Mouse (Mus musculus) heart, adult 2 months (tissue): ENCODE measurements around the gene Sh3bp1. TPM values are rescaled to one million over a fixed set of nuclear protein-coding genes. Genes with fewer than 3 reads are reported as not detected.
A peak's percentile ranks its signal among the peaks of the same experiment; 100 is the strongest.

Experiments used
- DNase-seq, 2 experiments: peaks; one replicate each; pipeline ENCODE4 v3.0.0; 2021
- H3K27ac ChIP-seq: fragments of 200-600 bp; 2 replicates; pipeline ENCODE4 v1.8.1; 2022
- H3K27me3 ChIP-seq: fragments of 200-500 bp; 2 replicates; pipeline ENCODE4 v1.6.1; 2012; ENCODE audit warnings: mild to moderate bottlenecking, low read length, inconsistent platforms, mixed read lengths; ENCODE audit not compliant: control insufficient read depth, insufficient read depth
- H3K36me3 ChIP-seq: fragments of 200-500 bp; 2 replicates; pipeline ENCODE4 v1.6.1; 2012; ENCODE audit warnings: low read length, inconsistent platforms; ENCODE audit not compliant: control insufficient read depth, insufficient read depth
- H3K4me1 ChIP-seq: fragments of 200-500 bp; 2 replicates; pipeline ENCODE4 v1.6.1; 2011; ENCODE audit warnings: low read length; ENCODE audit not compliant: control insufficient read depth, insufficient read depth
- H3K4me3 ChIP-seq: fragments of 200-600 bp; 2 replicates; pipeline ENCODE4 v1.8.1; 2022
- H3K79me2 ChIP-seq: fragments of 200-500 bp; replicated peaks from 2 replicates; pipeline ENCODE4 v1.6.1; 2012; ENCODE audit warnings: mild to moderate bottlenecking, inconsistent platforms, low read length, moderate library complexity, mixed read lengths; ENCODE audit not compliant: control insufficient read depth, insufficient read depth
- H3K9ac ChIP-seq: fragments of 200-500 bp; 2 replicates; pipeline ENCODE4 v1.6.1; 2012; ENCODE audit warnings: low read depth, mild to moderate bottlenecking, control low read depth, inconsistent platforms, low read length, mixed read lengths
- CTCF ChIP-seq: fragments of 200-600 bp; IDR thresholded peaks from 2 replicates; pipeline ENCODE4 v1.8.1; 2022; ENCODE audit warnings: antibody characterized with exemption, mild to moderate bottlenecking, moderate library complexity
- EP300 ChIP-seq: fragments of 200-500 bp; IDR thresholded peaks from 2 replicates; pipeline ENCODE4 v1.6.1; 2011; ENCODE audit warnings: low read depth, low read length, control low read depth; ENCODE audit not compliant: insufficient read depth
- POLR2A ChIP-seq: fragments of 200-500 bp; IDR thresholded peaks from 2 replicates; pipeline ENCODE4 v1.6.1; 2011; ENCODE audit warnings: mild to moderate bottlenecking, low read depth, low read length, control low read depth; ENCODE audit not compliant: insufficient read depth
- WGBS: fragments of 180-500 bp; shearing (Covaris S2); methylation state at CpG from one replicate; pipeline ENCODE4 v1.1.7; 2018; 5-methylcytosine and 5-hydroxymethylcytosine counted together
- intact Hi-C: fragments of 180-260 bp; cut with DNase I; formaldehyde crosslinking; loops from one replicate; pipeline ENCODE4 v1.15.1; 2025
- polyA plus RNA-seq: library from polyadenylated mRNA; depleted of rRNA; stranded (reverse); fragments of >200 nt; gene quantifications from 2 replicates; pipeline ENCODE4 v1.2.3, GENCODE M21; 2012
- total RNA-seq, 2 experiments: library from RNA; stranded (reverse); gene quantifications; 2 replicates each; pipeline ENCODE4 v1.2.3; 2021

Gene Sh3bp1
- total and polyA plus RNA-seq, 3 experiments = 2.6 to 19.2 (median 3.3) TPM

- no peak for DNase-seq
- TF ChIP-seq CTCF (no peak), POLR2A (no peak), EP300 (no peak)
- intact Hi-C loops = no loop called here
- H3K27ac ChIP-seq = no peak overlapping the region
- 82% methylated on average over 7 of the region's 7 CpGs for WGBS
- no peak overlapping the region for H3K4me3 ChIP-seq
- no peaks in the 10 kb centered on the region for H3K79me2 ChIP-seq
- H3K4me1 ChIP-seq = peaks cover 17% of the 10 kb centered on the region
- no peak overlapping the region for H3K9ac ChIP-seq
- H3K27me3 ChIP-seq = no peaks in the 10 kb centered on the region
- no peaks in the 10 kb centered on the region for H3K36me3 ChIP-seq
Measured at GRCm38 (mm10) chr15:78922700-78923099, 23.1 kb downstream of the Sh3bp1 start.

- intact Hi-C loops = no loop called here
- no peaks in the 10 kb centered on the region for H3K27me3 ChIP-seq
- H3K4me1 ChIP-seq = peaks cover 17% of the 10 kb centered on the region
- no peak overlapping the region for H3K4me3 ChIP-seq
- no peak for DNase-seq
- H3K27ac ChIP-seq = no peak overlapping the region
- no peaks in the 10 kb centered on the region for H3K36me3 ChIP-seq
- H3K9ac ChIP-seq = no peak overlapping the region
- TF ChIP-seq EP300 (no peak), POLR2A (no peak), CTCF (no peak)
- H3K79me2 ChIP-seq = no peaks in the 10 kb centered on the region
- WGBS = 78% methylated on average over 6 of the region's 6 CpGs
Measured at GRCm38 (mm10) chr15:78923585-78923984, 24.0 kb downstream of the Sh3bp1 start.

- TF ChIP-seq POLR2A (no peak), CTCF (no peak), EP300 (no peak)
- WGBS = 22% methylated on average over 8 of the region's 8 CpGs
- H3K9ac ChIP-seq = no peak overlapping the region
- H3K4me3 ChIP-seq = no peak overlapping the region
- H3K36me3 ChIP-seq = no peaks in the 10 kb centered on the region
- DNase-seq = no peak
- intact Hi-C loops = no loop called here
- no peaks in the 10 kb centered on the region for H3K27me3 ChIP-seq
- peaks cover 17% of the 10 kb centered on the region for H3K4me1 ChIP-seq
- peak overlapping the region; percentile 97; the same call in 1 of the 2 replicates for H3K27ac ChIP-seq
- H3K79me2 ChIP-seq = no peaks in the 10 kb centered on the region
Measured at GRCm38 (mm10) chr15:78925129-78925528, 25.6 kb downstream of the Sh3bp1 start.

- peak within 1 kb of the TSS; percentile 97 for H3K27ac ChIP-seq
- intact Hi-C loops = no loop called here
- no peaks in the 10 kb centered on the region for H3K27me3 ChIP-seq
- H3K4me3 ChIP-seq = peak within 1 kb of the TSS; percentile 52
- TF ChIP-seq EP300 = no peak
- TF ChIP-seq CTCF = no peak
- TF ChIP-seq POLR2A = peak; percentile 90
- no peaks in the 10 kb centered on the region for H3K79me2 ChIP-seq
- peak; percentile 90 to 92 for DNase-seq
- H3K36me3 ChIP-seq = no peaks in the 10 kb centered on the region
- WGBS = 3% methylated on average over 20 of the region's 20 CpGs
- peak within 1 kb of the TSS; percentile 71 for H3K9ac ChIP-seq
- H3K4me1 ChIP-seq = peaks cover 17% of the 10 kb centered on the region
Measured at GRCm38 (mm10) chr15:78926021-78926919, 26.7 kb downstream of the Sh3bp1 start, which contains the start of gene Lgals1. Lgals1 (plus strand) TSS chr15:78926725.

GRCm38 (mm10) chr15:78927021-78927787 is 27.6 kb downstream of the Sh3bp1 start:
- Histone ChIP-seq H3K36me3 (no peaks in the 10 kb centered on the region), H3K27ac (peak overlapping the region; percentile 97), H3K27me3 (no peaks in the 10 kb centered on the region), H3K79me2 (no peaks in the 10 kb centered on the region), H3K9ac (peak overlapping the region; percentile 71), H3K4me3 (peak overlapping the region; percentile 52), H3K4me1 (peaks cover 17% of the 10 kb centered on the region)
- peak; percentile 55 to 58 for DNase-seq
- TF ChIP-seq CTCF (no peak), POLR2A (no peak), EP300 (no peak)
- 20% methylated on average over 15 of the region's 15 CpGs for WGBS
- intact Hi-C loops = no loop called here
